Mouse (Mus musculus) stomach, embryonic 16.5 days (tissue): ENCODE measurements around the gene Ddb2. TPM values are rescaled to one million over a fixed set of nuclear protein-coding genes. Genes with fewer than 3 reads are reported as not detected.

Source experiments
- ATAC-seq: fragments of 200-750 bp; cut with Nextera tagmentation; 2 replicates; pipeline ENCODE4 v1.8.0; 2017; ENCODE audit warnings: moderate number of reproducible peaks, moderate TSS enrichment; ENCODE audit not compliant: insufficient read depth, low FRiP score
- H3K27ac ChIP-seq: fragments of 300-500 bp; sonication (generic); 2 replicates; pipeline ENCODE4 v1.5.1; 2014; ENCODE audit warnings: low read length
- H3K27me3 ChIP-seq: fragments of 300-500 bp; sonication (generic); 2 replicates; pipeline ENCODE4 v1.6.1; 2014; ENCODE audit warnings: low read length, control low read depth, mixed read lengths; ENCODE audit not compliant: control insufficient read depth, insufficient read depth
- H3K36me3 ChIP-seq: fragments of 300-500 bp; sonication (generic); 2 replicates; pipeline ENCODE4 v1.6.1; 2014; ENCODE audit warnings: low read length; ENCODE audit not compliant: control insufficient read depth, insufficient read depth
- H3K4me1 ChIP-seq: fragments of 300-500 bp; sonication (generic); 2 replicates; pipeline ENCODE4 v1.6.1; 2014; ENCODE audit warnings: low read length, control low read depth, mixed read lengths; ENCODE audit not compliant: control insufficient read depth, insufficient read depth
- H3K4me2 ChIP-seq: fragments of 300-500 bp; sonication (generic); 2 replicates; pipeline ENCODE4 v1.6.1; 2014; ENCODE audit warnings: low read depth, low read length, mixed read lengths
- H3K4me3 ChIP-seq: fragments of 300-500 bp; sonication (generic); replicated peaks from 2 replicates; pipeline ENCODE4 v1.5.1; 2014; ENCODE audit warnings: mild to moderate bottlenecking, low read length
- H3K9ac ChIP-seq: fragments of 300-500 bp; sonication (generic); 2 replicates; pipeline ENCODE4 v1.6.1; 2014; ENCODE audit warnings: low read length
- H3K9me3 ChIP-seq: fragments of 300-500 bp; sonication (generic); replicated peaks from 2 replicates; pipeline ENCODE4 v1.6.1; 2016; ENCODE audit warnings: low read length, control low read depth; ENCODE audit not compliant: control insufficient read depth
- WGBS: fragments of 180-500 bp; shearing (Covaris S2); extraction: QIAGEN DNeasy Blood & Tissue Kit; methylation state at CpG from one replicate; pipeline ENCODE4 v1.1.7; 2014; 5-methylcytosine and 5-hydroxymethylcytosine counted together
- polyA plus RNA-seq: library from polyadenylated mRNA; unstranded; fragments of >200 nt; fragmentation: Nextera tagmentation; extraction: Ambion mirVana; gene quantifications from 2 replicates; pipeline ENCODE4 v1.2.1, GENCODE M21; 2015

Ddb2 gene
- polyA plus RNA-seq, 1 experiment from 2014 or later = 17.1 TPM

DNA sequence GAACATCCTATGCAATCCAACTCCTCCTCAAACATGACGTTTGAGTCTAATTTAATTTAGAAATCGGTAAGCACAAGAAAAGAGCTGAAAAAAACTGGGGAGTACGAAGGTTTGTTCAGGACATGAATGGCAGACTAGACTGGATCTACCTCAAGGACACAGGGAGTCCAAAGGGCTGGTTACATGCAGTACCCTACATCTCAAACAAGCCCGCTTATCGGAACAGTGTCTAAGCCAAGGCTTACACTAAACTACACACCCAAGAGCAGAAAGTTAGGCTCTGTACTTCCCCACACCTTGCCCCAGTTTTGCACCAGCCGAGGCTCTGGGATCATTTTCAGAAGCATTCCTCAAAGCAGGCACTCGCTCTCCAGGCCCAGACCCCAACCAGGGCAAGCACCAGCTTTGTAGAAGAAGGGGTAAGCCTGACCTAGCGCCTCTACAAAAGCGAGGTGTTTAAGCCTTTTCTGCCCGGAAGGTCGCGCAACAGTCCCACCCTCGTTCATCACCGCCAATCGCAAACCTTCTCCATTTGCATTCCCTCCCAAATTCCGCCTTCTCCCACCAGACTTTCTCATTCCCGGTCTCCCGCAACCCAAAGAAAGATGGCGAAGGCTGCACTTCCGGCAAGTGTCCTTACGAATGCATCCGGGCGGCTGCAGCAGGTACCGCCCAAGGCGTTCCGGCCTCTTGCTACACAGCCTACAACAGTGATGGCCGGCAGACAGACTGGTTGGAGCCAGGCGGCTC, 34.4 kb downstream of the Ddb2 start, which contains the start of the genes Nr1h3 and Acp2:
Gene Nr1h3 (minus strand): TSS at position 613 of the 750 bp plus-strand sequence.
Gene Acp2 (plus strand): TSS at position 664 of the 750 bp plus-strand sequence.
- Histone ChIP-seq H3K4me1 (peaks cover 14% of the 10 kb centered on the region), H3K9ac (peak within 1 kb of the TSS; percentile 78), H3K36me3 (peaks cover 9% of the 10 kb centered on the region; the same call in 1 of the 2 replicates), H3K27me3 (no peaks in the 10 kb centered on the region), H3K4me2 (peak within 1 kb of the TSS; percentile 72), H3K4me3 (peak within 1 kb of the TSS; percentile 58), H3K27ac (peak within 1 kb of the TSS; percentile 96), H3K9me3 (no peaks in the 10 kb centered on the region)
- peak; percentile 96 for ATAC-seq
- WGBS = 2% methylated on average over 28 of the region's 28 CpGs

DNA sequence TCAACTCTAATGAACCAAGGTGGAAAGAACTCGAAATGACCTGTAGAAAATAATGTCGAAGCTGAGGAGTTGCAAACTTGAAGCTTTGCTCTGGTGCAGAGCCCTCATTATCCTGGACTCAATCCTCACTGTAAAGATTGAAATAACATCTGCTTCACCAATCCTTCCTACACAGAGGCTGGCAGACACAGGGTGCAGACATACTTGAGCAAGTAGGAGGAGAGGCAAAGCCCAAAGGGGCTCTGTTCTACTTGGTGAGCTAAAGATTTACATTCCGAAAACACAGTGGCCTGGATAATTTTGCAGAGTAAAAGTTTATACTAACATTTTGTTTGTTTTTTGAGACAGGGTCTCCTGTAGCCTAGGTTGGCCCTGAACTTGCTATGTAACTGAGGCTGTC, 37.9 kb downstream of the Ddb2 start:
- Histone ChIP-seq H3K27ac (no peak overlapping the region), H3K36me3 (no peaks in the 10 kb centered on the region), H3K27me3 (no peaks in the 10 kb centered on the region), H3K4me1 (peaks cover 18% of the 10 kb centered on the region), H3K9me3 (no peaks in the 10 kb centered on the region), H3K4me2 (no peak overlapping the region), H3K9ac (no peak overlapping the region), H3K4me3 (no peak overlapping the region)
- ATAC-seq = no peak
- WGBS = 83% methylated on average over 3 of the region's 3 CpGs

DNA sequence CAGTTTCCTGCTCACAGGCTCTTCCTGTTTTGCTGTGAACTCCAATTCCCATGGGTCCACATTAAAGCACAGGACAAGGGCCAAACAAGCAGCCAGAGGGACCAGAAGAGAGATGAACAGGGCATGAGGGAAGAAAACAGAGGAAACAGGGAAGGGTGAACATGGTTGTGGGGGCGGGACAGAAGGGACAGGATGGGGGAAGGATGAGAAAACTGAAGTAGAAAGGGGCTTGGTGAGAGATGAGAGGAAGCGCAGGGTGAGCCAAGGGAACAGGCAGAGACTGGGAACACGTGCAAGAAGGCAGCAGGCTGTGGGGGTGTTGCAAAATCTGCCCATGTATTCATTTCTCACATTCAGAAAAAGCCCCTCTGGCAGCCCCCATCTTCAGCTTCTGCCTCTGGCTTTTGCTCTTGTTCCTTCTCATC, 40.2 kb downstream of the Ddb2 start:
- H3K4me1 ChIP-seq = peaks cover 7% of the 10 kb centered on the region
- no peak overlapping the region for H3K9ac ChIP-seq
- no peaks in the 10 kb centered on the region for H3K9me3 ChIP-seq
- H3K36me3 ChIP-seq = no peaks in the 10 kb centered on the region
- no peak overlapping the region for H3K4me2 ChIP-seq
- H3K27ac ChIP-seq = no peak overlapping the region
- WGBS = 77% methylated on average over 3 of the region's 3 CpGs
- no peaks in the 10 kb centered on the region; the same call in 1 of the 2 replicates for H3K27me3 ChIP-seq
- no peak overlapping the region for H3K4me3 ChIP-seq
- no peak for ATAC-seq

DNA sequence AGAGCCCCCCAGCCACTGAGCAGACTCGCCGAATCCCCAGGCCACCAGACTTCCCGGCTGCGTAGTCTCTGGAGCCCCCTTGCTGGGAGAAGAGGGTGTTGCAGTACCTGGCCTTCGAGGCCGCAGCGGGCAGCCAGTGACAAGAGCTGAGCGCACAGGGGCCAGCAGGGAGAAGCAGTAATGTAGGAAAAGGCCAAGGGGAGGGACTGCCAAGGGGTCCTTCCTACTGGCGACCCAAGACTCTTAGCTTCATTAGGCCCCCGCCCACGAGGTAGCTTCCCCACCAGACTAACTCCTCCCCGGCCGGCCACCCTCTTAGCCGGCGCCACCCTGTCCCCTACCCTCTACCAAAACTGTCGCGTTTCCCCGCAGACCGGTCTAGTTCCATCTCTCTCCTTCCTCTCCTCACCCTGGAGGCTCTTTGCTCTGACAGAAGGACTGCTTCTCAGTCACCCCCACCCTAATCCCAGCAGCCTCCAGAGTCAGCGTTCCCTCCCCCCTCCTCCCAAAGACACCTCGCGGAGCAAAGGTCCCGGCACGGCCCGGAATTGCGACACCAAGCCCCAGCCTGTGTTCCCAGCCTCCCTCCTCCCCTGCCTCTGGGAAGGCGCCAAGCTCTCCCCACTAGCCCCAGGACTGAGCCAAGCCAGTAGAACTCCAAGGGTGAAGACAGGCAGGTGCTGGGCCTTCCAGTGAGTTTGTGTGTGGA, 42.0 kb downstream of the Ddb2 start:
- H3K36me3 ChIP-seq = no peaks in the 10 kb centered on the region
- ATAC-seq = peak; percentile 80
- WGBS = 2% methylated on average over 27 of the region's 27 CpGs
- H3K27me3 ChIP-seq = no peaks in the 10 kb centered on the region; the same call in 1 of the 2 replicates
- peak overlapping the region; percentile 40 for H3K4me3 ChIP-seq
- H3K9ac ChIP-seq = peak overlapping the region; percentile 69
- no peak overlapping the region for H3K27ac ChIP-seq
- peaks cover 7% of the 10 kb centered on the region for H3K4me1 ChIP-seq
- peak overlapping the region; percentile 86 for H3K4me2 ChIP-seq
- no peaks in the 10 kb centered on the region for H3K9me3 ChIP-seq

DNA sequence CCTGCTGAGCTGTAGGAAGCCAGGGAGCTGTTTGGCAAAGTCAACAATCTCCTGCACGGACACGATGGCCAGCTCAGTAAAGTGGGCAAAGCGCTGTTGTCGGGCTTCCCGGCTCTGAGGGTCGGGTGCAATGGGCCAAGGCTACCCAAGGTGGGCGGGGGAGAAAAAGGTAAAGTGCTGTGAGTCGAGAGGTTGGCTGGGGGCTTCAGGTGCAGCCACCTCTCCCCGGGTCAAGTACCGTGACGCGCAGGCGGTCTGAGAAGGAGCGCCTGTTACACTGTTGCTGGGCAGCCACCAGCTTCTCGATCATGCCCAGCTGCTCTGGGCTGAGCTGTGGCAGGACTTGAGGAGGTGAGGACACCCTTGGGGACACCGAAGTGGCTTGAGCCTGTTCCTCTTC, 46.3 kb downstream of the Ddb2 start:
- H3K4me1 ChIP-seq = peaks cover 7% of the 10 kb centered on the region
- WGBS = 81% methylated on average over 16 of the region's 16 CpGs

DNA sequence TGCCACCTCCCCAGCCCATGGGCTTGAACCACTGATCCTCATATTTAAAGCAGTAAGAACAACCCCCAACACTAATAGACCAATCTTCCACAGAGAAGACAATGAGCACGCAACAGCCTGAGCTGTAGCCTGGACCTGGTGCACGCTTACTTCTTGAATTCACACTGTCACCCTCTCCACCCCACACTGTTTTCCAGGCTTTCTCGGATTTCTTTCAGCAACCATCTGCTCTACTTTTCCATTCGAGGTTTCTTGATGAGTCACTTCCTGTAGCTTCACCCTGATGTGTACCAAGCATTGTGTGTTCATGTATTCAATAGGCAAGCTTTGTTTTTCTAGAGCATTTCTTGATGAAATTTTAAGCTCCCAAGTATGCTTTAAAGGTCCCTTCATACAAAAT, 49.4 kb downstream of the Ddb2 start:
- no peak for ATAC-seq
- WGBS = 44% methylated on average over 4 of the region's 4 CpGs
- Histone ChIP-seq H3K27me3 (no peaks in the 10 kb centered on the region), H3K4me3 (no peak overlapping the region), H3K9me3 (no peaks in the 10 kb centered on the region), H3K4me2 (no peak overlapping the region), H3K27ac (no peak overlapping the region), H3K4me1 (0 out of 2 replicates have a peak, but pooled peaks cover 4% of the 10 kb centered on the region), H3K9ac (no peak overlapping the region), H3K36me3 (no peaks in the 10 kb centered on the region)

More for the DNA sequence above, 46.3 kb downstream of the Ddb2 start:
- Histone ChIP-seq H3K9ac (no peak overlapping the region), H3K27ac (no peak overlapping the region), H3K4me3 (no peak overlapping the region), H3K36me3 (no peaks in the 10 kb centered on the region), H3K27me3 (no peaks in the 10 kb centered on the region; the same call in 1 of the 2 replicates), H3K4me2 (no peak overlapping the region), H3K9me3 (no peaks in the 10 kb centered on the region)
- no peak for ATAC-seq

DNA sequence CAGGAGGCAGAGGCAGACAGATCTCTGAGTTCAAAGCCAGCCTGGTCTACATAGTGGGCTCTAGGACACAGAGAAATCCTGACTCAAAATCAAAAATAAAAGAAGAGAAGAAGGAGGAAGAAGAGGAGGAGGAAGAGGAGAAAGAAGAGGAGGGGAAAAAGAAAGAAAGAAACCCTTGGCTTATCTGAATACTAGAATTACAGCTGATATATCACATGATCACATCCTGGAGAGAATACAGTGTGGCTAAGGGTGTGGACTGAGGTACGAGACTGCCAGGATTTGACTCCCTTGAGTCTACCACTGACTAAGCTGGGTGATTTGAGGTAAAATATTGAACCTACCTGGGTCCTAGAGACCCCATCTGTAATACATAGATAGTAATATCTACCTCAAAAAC, 50.6 kb downstream of the Ddb2 start:
- H3K9ac ChIP-seq = no peak overlapping the region
- no peaks in the 10 kb centered on the region for H3K9me3 ChIP-seq
- no peak overlapping the region for H3K4me2 ChIP-seq
- WGBS = 41% methylated on average over 1 of the region's 1 CpGs
- H3K36me3 ChIP-seq = no peaks in the 10 kb centered on the region
- no peak overlapping the region for H3K27ac ChIP-seq
- H3K4me1 ChIP-seq = peaks cover 10% of the 10 kb centered on the region; the same call in 1 of the 2 replicates
- no peaks in the 10 kb centered on the region for H3K27me3 ChIP-seq
- no peak overlapping the region for H3K4me3 ChIP-seq
- ATAC-seq = no peak

DNA sequence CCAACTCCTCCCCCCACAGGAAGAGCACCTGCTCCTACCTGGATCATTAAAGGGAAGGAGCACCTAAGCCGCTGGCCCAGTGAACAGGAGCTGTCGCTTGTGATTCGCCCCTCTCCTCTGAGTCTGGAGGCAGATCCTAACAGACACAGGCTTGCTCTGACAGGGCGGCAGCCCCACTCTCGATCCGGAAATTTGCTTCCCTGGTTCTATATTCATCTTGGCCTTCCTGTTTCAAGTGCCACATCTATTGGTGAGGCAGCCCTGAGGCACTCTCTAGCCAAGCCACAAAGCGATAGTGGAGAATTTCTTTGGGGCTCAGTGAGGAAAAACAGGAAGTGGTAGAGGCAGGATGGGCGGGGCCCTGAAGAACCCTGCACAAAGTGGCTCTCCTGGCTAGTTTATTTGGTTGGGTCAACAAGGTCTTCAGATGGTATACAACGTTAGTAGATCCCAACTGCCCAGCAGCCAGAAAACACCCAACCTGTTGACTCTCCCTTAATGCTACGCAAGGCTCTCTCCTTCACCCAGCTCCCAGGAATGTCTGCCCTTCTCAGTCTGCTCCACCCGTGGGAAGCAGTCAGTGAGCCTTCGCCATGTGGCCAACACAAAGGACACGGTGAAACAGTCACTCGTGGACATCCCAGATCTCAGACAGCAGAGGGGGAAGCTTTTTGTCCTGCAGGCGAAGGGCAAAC, 52.9 kb downstream of the Ddb2 start, which contains the start of gene Madd:
Gene Madd (minus strand): TSS at position 127 of the 695 bp plus-strand sequence.
- Histone ChIP-seq H3K9me3 (no peaks in the 10 kb centered on the region), H3K4me2 (peak within 1 kb of the TSS; percentile 66), H3K4me1 (peaks cover 10% of the 10 kb centered on the region; the same call in 1 of the 2 replicates), H3K36me3 (no peaks in the 10 kb centered on the region), H3K27me3 (no peaks in the 10 kb centered on the region), H3K9ac (peak within 1 kb of the TSS; percentile 86), H3K27ac (peak within 1 kb of the TSS; percentile 81), H3K4me3 (peak within 1 kb of the TSS; percentile 97)
- no peak for ATAC-seq
- 61% methylated on average over 15 of the region's 15 CpGs for WGBS
